Mouse (Mus musculus) cortical plate, adult 2 months (tissue): ENCODE data around the gene Cadm2.

ENCODE experiments used
- CTCF ChIP-seq: fragments of 200-500 bp; IDR thresholded peaks from 2 replicates; pipeline ENCODE4 v1.5.1; 2011; ENCODE audit warnings: mild to moderate bottlenecking, control low read depth, low read length; ENCODE audit not compliant: insufficient read depth; ENCODE audit errors: extremely low read depth
- POLR2A ChIP-seq: fragments of 200-500 bp; IDR thresholded peaks from 2 replicates; pipeline ENCODE4 v1.6.1; 2011; ENCODE audit warnings: mild to moderate bottlenecking, low read length, control low read depth; ENCODE audit not compliant: insufficient read depth; ENCODE audit errors: extremely low read depth

DNA sequence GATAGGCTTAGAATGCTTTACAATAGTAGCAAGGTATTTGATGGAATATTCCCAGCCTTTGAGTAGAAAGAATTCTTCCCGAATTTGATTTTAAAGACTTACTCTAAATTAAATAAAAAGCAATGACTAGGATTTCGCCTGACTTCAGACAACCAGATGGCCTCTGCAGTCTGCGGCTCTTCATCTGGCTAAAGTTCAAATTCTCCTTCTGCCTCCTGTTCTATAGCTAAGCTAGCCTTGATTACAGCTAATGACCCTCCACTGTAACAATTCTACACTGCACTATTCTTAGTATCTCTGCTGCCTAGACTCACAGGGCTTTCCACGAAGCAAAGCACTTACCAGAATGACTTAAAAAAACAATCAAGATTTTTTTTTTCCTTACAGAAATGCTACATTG, 495.9 kb downstream of the Cadm2 start:
- no peak for TF ChIP-seq POLR2A
- TF ChIP-seq CTCF = no peak
